Mouse (Mus musculus) hindbrain, embryonic 11.5 days (tissue): ENCODE data around the gene Krtcap2. TPM values are rescaled to one million over a fixed set of nuclear protein-coding genes. Genes with fewer than 3 reads are reported as not detected.
A peak's percentile ranks its signal among the peaks of the same experiment; 100 is the strongest.

Experiments used
- ATAC-seq: fragments of 200-750 bp; cut with Nextera tagmentation; 2 replicates; pipeline ENCODE4 v1.8.0; 2017; ENCODE audit warnings: mild to moderate bottlenecking, moderate TSS enrichment, moderate library complexity; ENCODE audit not compliant: low FRiP score
- DNase-seq: peaks from one replicate; pipeline ENCODE4 v3.0.0-alpha.2; 2015; ENCODE audit warnings: low spot score
- H3K27ac ChIP-seq: fragments of 300-500 bp; sonication (generic); 2 replicates; pipeline ENCODE4 v1.5.1; 2014; ENCODE audit warnings: mild to moderate bottlenecking, low read depth, low read length
- H3K27me3 ChIP-seq: fragments of 300-500 bp; sonication (generic); 2 replicates; pipeline ENCODE4 v1.6.1; 2014; ENCODE audit warnings: mild to moderate bottlenecking, low read length, moderate library complexity, mixed read lengths; ENCODE audit not compliant: control insufficient read depth, insufficient read depth
- H3K36me3 ChIP-seq: fragments of 300-500 bp; sonication (generic); 2 replicates; pipeline ENCODE4 v1.6.1; 2014; ENCODE audit warnings: mild to moderate bottlenecking, low read length, moderate library complexity, mixed read lengths; ENCODE audit not compliant: control insufficient read depth, insufficient read depth
- H3K4me1 ChIP-seq: fragments of 300-500 bp; sonication (generic); replicated peaks from 2 replicates; pipeline ENCODE4 v1.6.1; 2014; ENCODE audit warnings: low read length, mixed read lengths; ENCODE audit not compliant: control insufficient read depth, insufficient read depth
- H3K4me2 ChIP-seq: fragments of 300-500 bp; sonication (generic); replicated peaks from 2 replicates; pipeline ENCODE4 v1.6.1; 2014; ENCODE audit warnings: mild to moderate bottlenecking, low read depth, low read length
- H3K4me3 ChIP-seq: fragments of 300-500 bp; sonication (generic); 2 replicates; pipeline ENCODE4 v1.5.1; 2014; ENCODE audit warnings: low read depth, low read length
- H3K9ac ChIP-seq: fragments of 300-500 bp; sonication (generic); 2 replicates; pipeline ENCODE4 v1.6.1; 2014; ENCODE audit warnings: low read depth, low read length
- H3K9me3 ChIP-seq: fragments of 300-500 bp; sonication (generic); 2 replicates; pipeline ENCODE4 v1.6.1; 2016; ENCODE audit warnings: low read length; ENCODE audit not compliant: control insufficient read depth
- WGBS: fragments of 180-500 bp; shearing (Covaris S2); extraction: QIAGEN DNeasy Blood & Tissue Kit; methylation state at CpG from one replicate; pipeline ENCODE4 v1.1.7; 2014; 5-methylcytosine and 5-hydroxymethylcytosine counted together
- polyA plus RNA-seq: library from polyadenylated mRNA; unstranded; fragments of >200 nt; fragmentation: Nextera tagmentation; extraction: Ambion mirVana; gene quantifications from 2 replicates; pipeline ENCODE4 v1.2.1, GENCODE M21; 2014

Krtcap2 gene
- polyA plus RNA-seq, 1 experiment from 2014 or later = 289 TPM

DNA sequence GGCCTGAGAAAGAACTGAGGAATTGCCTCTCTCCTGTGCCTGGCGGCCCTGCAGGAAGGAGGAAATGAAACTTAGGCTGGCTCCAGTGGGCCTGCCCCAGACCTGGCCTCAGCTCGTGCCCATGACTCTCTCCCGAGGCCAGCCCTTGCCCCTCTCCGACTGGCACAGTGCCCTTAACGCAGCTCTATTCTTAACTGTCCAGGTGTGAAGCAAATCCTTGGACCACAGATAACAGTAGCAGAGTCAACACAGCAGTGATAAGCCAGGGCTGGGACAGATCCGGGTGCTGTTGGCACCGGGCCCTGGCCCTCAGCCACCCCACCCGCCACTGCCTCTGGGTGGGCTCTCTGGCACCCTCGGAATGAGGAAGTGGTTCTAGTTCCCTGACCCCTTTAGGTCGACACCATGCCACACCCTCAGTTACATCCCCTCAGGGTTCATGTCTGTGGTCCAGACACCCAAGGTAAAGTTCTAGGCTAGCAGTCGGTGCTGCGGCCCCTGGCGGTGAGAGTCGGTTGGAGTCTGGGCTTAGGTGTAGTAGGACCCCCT is 12.1 kb upstream of the Krtcap2 start:
- no peak overlapping the region for H3K9ac ChIP-seq
- no peaks in the 10 kb centered on the region for H3K36me3 ChIP-seq
- no peak overlapping the region for H3K27ac ChIP-seq
- WGBS = 84% methylated on average over 14 of the region's 14 CpGs
- H3K4me1 ChIP-seq = no peaks in the 10 kb centered on the region
- H3K27me3 ChIP-seq = no peaks in the 10 kb centered on the region
- no peak for DNase-seq
- no peak overlapping the region for H3K4me2 ChIP-seq
- no peaks in the 10 kb centered on the region for H3K9me3 ChIP-seq
- no peak overlapping the region for H3K4me3 ChIP-seq
- ATAC-seq = no peak

GRCm38 (mm10) chr3:89236516-89236915 is 9.2 kb upstream of the Krtcap2 start:
- Histone ChIP-seq H3K27ac (no peak overlapping the region), H3K9me3 (no peaks in the 10 kb centered on the region), H3K4me1 (no peaks in the 10 kb centered on the region), H3K4me2 (no peak overlapping the region), H3K9ac (no peak overlapping the region), H3K36me3 (0 out of 2 replicates have a peak, but pooled peaks cover 3% of the 10 kb centered on the region), H3K4me3 (no peak overlapping the region), H3K27me3 (no peaks in the 10 kb centered on the region)
- 91% methylated on average over 10 of the region's 10 CpGs for WGBS
- DNase-seq = no peak
- ATAC-seq = no peak

DNA sequence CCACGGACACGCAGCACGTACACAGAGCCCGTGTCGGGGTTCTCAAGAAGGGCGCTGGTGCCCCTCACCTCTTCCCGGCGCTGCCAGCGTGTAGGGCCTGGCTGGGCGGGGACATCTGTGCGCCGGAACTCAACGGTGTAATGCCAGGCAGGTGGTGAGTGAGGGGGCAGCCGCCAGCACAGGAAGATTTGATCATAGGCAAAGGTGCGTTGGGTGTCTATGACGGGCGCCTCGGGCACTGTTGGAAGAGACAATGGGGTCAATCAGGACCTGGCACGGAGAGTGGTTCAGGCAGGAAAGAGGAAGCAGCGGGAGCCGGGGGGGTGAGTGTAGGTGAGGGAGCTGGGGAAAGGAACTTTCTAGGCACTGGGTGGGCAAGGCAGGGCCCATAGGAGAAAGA is 8.1 kb upstream of the Krtcap2 start:
- DNase-seq (no peak), ATAC-seq (no peak)
- Histone ChIP-seq H3K36me3 (0 out of 2 replicates have a peak, but pooled peaks cover 3% of the 10 kb centered on the region), H3K4me3 (no peak overlapping the region), H3K9me3 (no peaks in the 10 kb centered on the region), H3K4me1 (no peaks in the 10 kb centered on the region), H3K4me2 (no peak overlapping the region), H3K9ac (no peak overlapping the region), H3K27me3 (no peaks in the 10 kb centered on the region), H3K27ac (no peak overlapping the region)
- 95% methylated on average over 21 of the region's 21 CpGs for WGBS

GRCm38 (mm10) chr3:89238494-89238893 is 7.3 kb upstream of the Krtcap2 start:
- Histone ChIP-seq H3K9me3 (no peaks in the 10 kb centered on the region), H3K4me2 (no peak overlapping the region), H3K4me3 (no peak overlapping the region), H3K27ac (no peak overlapping the region), H3K27me3 (no peaks in the 10 kb centered on the region), H3K4me1 (peaks cover 2% of the 10 kb centered on the region), H3K9ac (no peak overlapping the region), H3K36me3 (0 out of 2 replicates have a peak, but pooled peaks cover 3% of the 10 kb centered on the region)
- WGBS = 71% methylated on average over 9 of the region's 12 CpGs
- ATAC-seq = no peak
- DNase-seq = no peak

GRCm38 (mm10) chr3:89242331-89242895 is 3.4 kb upstream of the Krtcap2 start:
- whole genome bisulfite sequencing = 72% methylated on average over 9 of the region's 9 CpGs

DNA sequence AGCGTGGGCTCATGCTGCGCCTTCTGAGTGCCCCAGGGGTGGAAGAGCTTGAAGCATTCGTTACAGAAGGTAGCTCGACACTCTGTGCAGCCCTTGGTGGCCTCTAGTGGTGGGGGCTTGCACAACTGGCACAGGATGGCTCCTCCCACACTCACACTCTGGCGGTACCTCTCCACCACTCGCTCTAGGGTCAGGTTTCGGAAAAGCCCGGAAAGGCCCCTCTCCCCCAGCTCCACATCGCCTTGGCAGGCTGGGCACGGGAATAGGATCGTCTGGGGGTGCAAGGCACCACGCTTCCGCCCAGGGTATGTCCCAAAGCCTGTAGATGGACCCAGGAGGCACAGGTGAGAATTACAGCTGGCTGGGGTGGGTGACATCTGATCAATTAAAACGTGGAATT is 2.2 kb upstream of the Krtcap2 start:
- no peak overlapping the region for H3K9ac ChIP-seq

More at GRCm38 (mm10) chr3:89242331-89242895, 3.4 kb upstream of the Krtcap2 start:
- ATAC-seq (no peak), DNase-seq (peak; percentile 78)
- Histone ChIP-seq H3K4me3 (no peak overlapping the region), H3K9ac (no peak overlapping the region), H3K36me3 (0 out of 2 replicates have a peak, but pooled peaks cover 3% of the 10 kb centered on the region), H3K4me2 (no peak overlapping the region), H3K9me3 (no peaks in the 10 kb centered on the region), H3K27ac (no peak overlapping the region), H3K4me1 (peaks cover 8% of the 10 kb centered on the region), H3K27me3 (no peaks in the 10 kb centered on the region)

DNA sequence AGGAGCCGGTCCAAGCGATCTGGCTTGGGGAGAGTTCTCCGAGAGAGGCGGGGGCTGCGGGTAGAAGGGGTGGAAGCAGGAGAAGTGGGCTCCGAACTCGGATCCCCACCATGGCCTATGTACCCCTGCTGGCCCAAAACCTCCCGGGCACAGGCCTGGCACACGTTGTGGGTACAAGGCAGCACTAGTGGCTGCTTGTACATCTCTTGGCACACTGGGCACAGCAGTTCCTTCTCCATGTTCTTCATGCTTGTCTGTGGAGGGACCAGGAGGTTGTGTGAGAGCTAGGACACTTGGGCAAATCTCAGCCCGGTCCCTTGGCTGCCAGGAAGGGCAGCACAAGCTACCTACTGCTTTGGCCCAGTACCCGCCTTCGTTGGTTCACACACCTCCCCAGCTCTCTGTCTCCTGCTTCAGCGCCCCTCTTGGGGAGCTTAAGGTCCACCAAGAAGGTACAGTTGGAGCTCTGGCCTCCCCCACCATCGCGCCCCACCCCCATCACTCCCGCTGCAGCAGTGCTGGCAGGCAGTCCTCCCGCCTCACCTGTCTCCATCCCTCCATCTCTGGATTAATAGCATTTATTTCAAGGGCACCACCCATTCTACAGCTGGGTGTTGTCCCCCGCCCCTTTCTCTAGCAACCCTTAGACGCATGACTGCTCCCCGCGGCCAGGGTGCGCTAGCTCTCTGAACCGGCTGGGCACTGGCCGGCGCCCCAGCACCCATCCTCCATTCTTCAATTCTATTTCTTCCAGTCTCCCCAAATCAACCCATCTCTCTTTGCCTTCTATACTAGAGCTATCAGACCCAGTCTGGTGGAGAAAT is 1.4 kb upstream of the Krtcap2 start:
- ATAC-seq = peak; percentile 38
- Histone ChIP-seq H3K4me3 (peak overlapping the region; percentile 45), H3K27ac (peak overlapping the region; percentile 80), H3K4me1 (peaks cover 8% of the 10 kb centered on the region), H3K27me3 (no peaks in the 10 kb centered on the region), H3K4me2 (peak overlapping the region; percentile 62), H3K36me3 (0 out of 2 replicates have a peak, but pooled peaks cover 3% of the 10 kb centered on the region), H3K9me3 (no peaks in the 10 kb centered on the region), H3K9ac (peak overlapping the region; percentile 60)
- WGBS = 10% methylated on average over 25 of the region's 25 CpGs
- DNase-seq = no peak

More for the DNA sequence above, 2.2 kb upstream of the Krtcap2 start:
- 13% methylated on average over 14 of the region's 14 CpGs for WGBS
- Histone ChIP-seq H3K27ac (peak overlapping the region; percentile 80), H3K36me3 (0 out of 2 replicates have a peak, but pooled peaks cover 3% of the 10 kb centered on the region), H3K9me3 (no peaks in the 10 kb centered on the region), H3K4me2 (peak overlapping the region; percentile 62), H3K27me3 (no peaks in the 10 kb centered on the region), H3K4me3 (peak overlapping the region; percentile 45), H3K4me1 (peaks cover 8% of the 10 kb centered on the region)
- peak; percentile 10; the same call in 1 of the 2 replicates for ATAC-seq
- peak; percentile 62 for DNase-seq

DNA sequence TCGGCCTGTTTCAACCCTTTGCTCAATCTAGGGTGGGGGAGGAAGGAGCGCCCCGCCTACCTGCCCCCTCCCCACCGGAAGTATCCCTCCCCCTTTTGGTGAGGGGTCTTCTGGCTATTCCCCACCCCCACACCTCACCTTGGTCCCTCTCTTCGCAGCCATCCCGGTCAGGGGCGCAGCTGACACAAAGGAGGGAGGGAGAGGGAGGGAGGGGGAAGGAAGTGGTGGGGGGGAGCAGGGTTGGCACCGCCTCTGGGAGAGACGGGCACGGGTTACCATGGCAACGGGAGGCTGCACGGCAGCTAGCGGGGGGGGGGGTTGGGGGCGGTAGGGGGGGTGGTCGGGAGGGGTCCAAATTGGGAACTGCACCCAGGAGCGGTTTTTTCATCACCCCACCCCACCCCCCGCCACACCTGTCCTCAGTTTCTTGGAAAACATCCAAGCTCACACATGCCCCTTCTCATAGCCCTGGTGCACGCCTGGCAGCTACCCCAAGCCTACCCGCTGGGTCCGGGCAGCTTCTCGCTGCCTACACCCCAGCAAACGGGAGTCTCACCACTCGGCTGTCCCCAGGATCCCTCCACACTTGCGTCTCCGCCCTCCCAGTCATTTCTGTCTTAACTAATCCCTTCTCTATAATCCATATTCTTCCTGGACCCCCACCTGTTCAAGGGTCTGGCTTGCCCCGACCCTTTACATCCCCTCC is 631 bp upstream of the Krtcap2 start:
- no peaks in the 10 kb centered on the region for H3K27me3 ChIP-seq
- WGBS = under 1% methylated on average over 13 of the region's 26 CpGs
- H3K9ac ChIP-seq = peak overlapping the region; percentile 60
- H3K4me1 ChIP-seq = peaks cover 8% of the 10 kb centered on the region
- peak; percentile 46 for ATAC-seq
- peak overlapping the region; percentile 62 for H3K4me2 ChIP-seq
- H3K36me3 ChIP-seq = 0 out of 2 replicates have a peak, but pooled peaks cover 3% of the 10 kb centered on the region
- no peaks in the 10 kb centered on the region for H3K9me3 ChIP-seq
- H3K27ac ChIP-seq = peak overlapping the region; percentile 80
- peak overlapping the region; percentile 45 for H3K4me3 ChIP-seq
- DNase-seq = peak; percentile 75
